ENCODE assay signal across 13 mouse cellular contexts in genomic region chr4:22342816-22343573, GRCm38 (mm10). TPM values are rescaled to one million over a fixed set of nuclear protein-coding genes. Genes with fewer than 3 reads are reported as not detected.
DNase-seq lines count a peak whose midpoint lies in the region; ATAC-seq and TF ChIP-seq lines count a peak whose summit lies in the region.
"Had no signal": no experiment of that assay in that cellular context is flagged by ENCODE, and none has a peak within 500 bp of the region (broad histone marks: within the 10 kb centered on the region; RNA-seq: fewer than 3 reads in every experiment).

No protein-coding gene starts in this region.

- no peak for TF ChIP-seq CTCF in kidney, postnatal 0 days (IDR thresholded peaks at IDR 0.05; ENCODE audit: low read depth)
- TF ChIP-seq CTCF in lung, postnatal 0 days (IDR thresholded peaks at IDR 0.05), result no peak

- DNase-seq in cerebellum, postnatal 14 days, result peak; percentile 32 to 42
- DNase-seq in cerebellum, adult 8-10 months, result no peak
- DNase-seq in kidney, postnatal 0 days (ENCODE audit: low spot score), result peak; percentile 58
- peak; percentile 30 for DNase-seq in lung, postnatal 0 days (ENCODE audit: low spot score)
- DNase-seq in lung, postnatal 14 days, result no peak
- DNase-seq in cerebellum, postnatal 36 days, result peak; percentile 17 to 28
- DNase-seq in gastrocnemius, postnatal 10 days, result no peak
- DNase-seq: gastrocnemius, postnatal 14 days; kidney, adult 2 months; thymus, adult 2 months had no signal

- H3K4me3 ChIP-seq in kidney, postnatal 0 days (replicated peaks; ENCODE audit: low read depth, low read length), result no peak overlapping the region
- no peak overlapping the region for H3K4me3 ChIP-seq in kidney, embryonic 14.5 days (ENCODE audit: low read length)
- no peak overlapping the region for H3K4me3 ChIP-seq in lung, postnatal 0 days (ENCODE audit: low read depth, low read length)
- H3K4me3 ChIP-seq: heart, embryonic 13.5 days; hindbrain, embryonic 12.5 days had no signal

- no peaks in the 10 kb centered on the region for H3K4me1 ChIP-seq in kidney, postnatal 0 days (replicated peaks; ENCODE audit: insufficient read depth, low read length)
- no peaks in the 10 kb centered on the region for H3K4me1 ChIP-seq in kidney, embryonic 14.5 days (ENCODE audit: control insufficient read depth, insufficient read depth, low read length)
- H3K4me1 ChIP-seq in lung, postnatal 0 days (ENCODE audit: insufficient read depth, low read depth, low read length), result no peaks in the 10 kb centered on the region
- H3K4me1 ChIP-seq: heart, embryonic 13.5 days; hindbrain, embryonic 12.5 days had no signal

- no peaks in the 10 kb centered on the region for H3K36me3 ChIP-seq in kidney, postnatal 0 days (ENCODE audit: insufficient read depth, low read length)
- no peaks in the 10 kb centered on the region for H3K36me3 ChIP-seq in kidney, embryonic 14.5 days (ENCODE audit: control insufficient read depth, insufficient read depth, low read length)
- no peaks in the 10 kb centered on the region for H3K36me3 ChIP-seq in lung, postnatal 0 days (ENCODE audit: insufficient read depth, low read length)
- H3K36me3 ChIP-seq: heart, embryonic 13.5 days; hindbrain, embryonic 12.5 days had no signal

- ATAC-seq in kidney, postnatal 0 days (replicated peaks; ENCODE audit: low FRiP score, low read depth), result no peak
- no peak for ATAC-seq in kidney, embryonic 14.5 days (ENCODE audit: low FRiP score, low TSS enrichment)
- ATAC-seq in lung, postnatal 0 days, result peak; percentile 49

- H3K9ac ChIP-seq in kidney, postnatal 0 days (ENCODE audit: low read depth, low read length), result no peak overlapping the region
- no peak overlapping the region for H3K9ac ChIP-seq in kidney, embryonic 14.5 days (ENCODE audit: low read depth, low read length)
- no peak overlapping the region for H3K9ac ChIP-seq in lung, postnatal 0 days (replicated peaks; ENCODE audit: low read depth)
- H3K9ac ChIP-seq: heart, embryonic 13.5 days; hindbrain, embryonic 12.5 days had no signal

- no peaks in the 10 kb centered on the region for H3K9me3 ChIP-seq in kidney, postnatal 0 days (replicated peaks; ENCODE audit: low read length)
- no peaks in the 10 kb centered on the region for H3K9me3 ChIP-seq in kidney, embryonic 14.5 days (ENCODE audit: control insufficient read depth, low read length)
- no peaks in the 10 kb centered on the region for H3K9me3 ChIP-seq in lung, postnatal 0 days (ENCODE audit: low read length)
- H3K9me3 ChIP-seq: heart, embryonic 13.5 days; hindbrain, embryonic 12.5 days had no signal

- no peaks in the 10 kb centered on the region for H3K27me3 ChIP-seq in kidney, postnatal 0 days (ENCODE audit: insufficient read depth, low read length)
- no peaks in the 10 kb centered on the region for H3K27me3 ChIP-seq in kidney, embryonic 14.5 days (ENCODE audit: control insufficient read depth, insufficient read depth, low read length)
- no peaks in the 10 kb centered on the region for H3K27me3 ChIP-seq in lung, postnatal 0 days (replicated peaks; ENCODE audit: insufficient read depth, low read length)
- H3K27me3 ChIP-seq: heart, embryonic 13.5 days; hindbrain, embryonic 12.5 days had no signal

- no peak overlapping the region for H3K4me2 ChIP-seq in kidney, postnatal 0 days (ENCODE audit: low read length)
- no peak overlapping the region for H3K4me2 ChIP-seq in kidney, embryonic 14.5 days (replicated peaks; ENCODE audit: low read depth, low read length)
- H3K4me2 ChIP-seq in lung, postnatal 0 days (replicated peaks; ENCODE audit: low read depth, low read length), result no peak overlapping the region
- H3K4me2 ChIP-seq: heart, embryonic 13.5 days; hindbrain, embryonic 12.5 days had no signal

- WGBS in kidney, postnatal 0 days, result 70% methylated on average over 8 of the region's 8 CpGs
- 78% methylated on average over 8 of the region's 8 CpGs for WGBS in kidney, embryonic 14.5 days
- WGBS in lung, postnatal 0 days, result 63% methylated on average over 8 of the region's 8 CpGs

- no peak for TF ChIP-seq EP300 in lung, postnatal 0 days (IDR thresholded peaks at IDR 0.05)

- no peak overlapping the region for H3K27ac ChIP-seq in kidney, postnatal 0 days
- no peak overlapping the region for H3K27ac ChIP-seq in kidney, embryonic 14.5 days (ENCODE audit: low read depth, low read length)
- H3K27ac ChIP-seq in lung, postnatal 0 days (ENCODE audit: low read length), result no peak overlapping the region
- H3K27ac ChIP-seq: heart, embryonic 13.5 days; hindbrain, embryonic 12.5 days had no signal

RNA-seq across cellular contexts. Expression of gene Fbxl4, which starts 14.3 kb away (rescaled TPM):
- polyA plus RNA-seq in kidney, postnatal 0 days (2015; fragmentation: Nextera tagmentation; extraction: Ambion mirVana), result 18.2 and 18.7 TPM in 2 replicates
- 9.2 and 12.3 TPM in 2 replicates for polyA plus RNA-seq in kidney, embryonic 14.5 days (2014; fragmentation: Nextera tagmentation; extraction: Ambion mirVana)
- 14.8 and 15.5 TPM in 2 replicates for polyA plus RNA-seq in lung, postnatal 0 days (2015; fragmentation: Nextera tagmentation; extraction: Ambion mirVana)
- 10 to 100 TPM; 14.1 to 16.0 TPM for total RNA-seq in gastrocnemius, postnatal 10 days (2021)

Comparison
In these comparisons a context has a peak if more than half of its experiments do, and no peak if none do; other contexts are left out.
1. DNase-seq: peak in cerebellum, postnatal 14 days (2 of 2), kidney, postnatal 0 days (single experiment), lung, postnatal 0 days (single experiment) and cerebellum, postnatal 36 days (2 of 2); none in cerebellum, adult 8-10 months (single experiment), lung, postnatal 14 days (single experiment) and gastrocnemius, postnatal 10 days (single experiment).